Mouse (Mus musculus): ENCODE results near the gene C2cd5.
A peak's percentile ranks its signal among the peaks of the same experiment; 100 is the strongest.

C2cd5 gene

GRCm38 (mm10) chr6:143115505-143115904 is 15.6 kb upstream of the C2cd5 start:
- DNase-seq (ENCODE audit: low spot score in 2 of 2): no peak

GRCm38 (mm10) chr6:143115011-143115445 is 15.1 kb upstream of the C2cd5 start:
- DNase-seq (ENCODE audit: low spot score in 2 of 2): no peak

DNA sequence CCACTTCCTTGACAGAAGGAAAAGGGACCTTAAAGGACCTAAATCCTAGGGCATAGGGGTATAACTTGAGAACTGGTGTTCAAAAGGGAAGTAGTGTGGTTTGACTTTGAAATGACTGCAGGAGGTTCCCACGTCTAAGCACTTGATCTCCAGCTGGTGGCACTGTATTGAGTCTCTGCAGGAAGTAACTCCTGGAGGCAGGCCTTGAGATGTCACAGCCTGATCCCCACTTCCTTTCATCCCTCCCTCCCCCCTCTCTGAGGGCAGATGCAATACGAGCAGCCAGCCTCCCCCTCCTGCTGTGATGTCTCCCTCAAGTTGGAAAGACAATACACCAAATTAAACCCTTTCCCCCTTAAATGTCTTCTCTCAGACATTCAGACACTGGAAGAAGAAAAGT is 14.6 kb upstream of the C2cd5 start:
- DNase-seq (ENCODE audit: low spot score in 2 of 2): no peak

DNA sequence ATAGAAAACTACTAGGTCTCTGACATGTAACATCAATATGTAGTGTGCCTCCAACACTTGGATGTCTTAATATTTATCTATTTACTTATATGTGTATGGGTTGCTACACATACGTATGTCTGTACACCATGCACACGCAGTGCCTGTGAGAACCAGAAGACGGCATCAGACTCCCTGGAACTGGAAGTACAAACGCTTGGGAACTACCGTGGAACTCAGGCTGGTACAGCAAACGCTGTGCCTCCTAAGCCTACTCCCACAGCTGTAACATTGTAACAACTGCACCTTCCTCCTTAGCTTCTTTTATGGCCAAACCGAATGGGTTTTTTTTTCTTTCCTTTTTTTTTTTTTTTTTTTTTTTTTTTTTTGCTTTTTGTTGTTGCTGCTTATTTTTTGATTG is 10.4 kb upstream of the C2cd5 start:
- DNase-seq (ENCODE audit: low spot score in 2 of 2): no peak

DNA sequence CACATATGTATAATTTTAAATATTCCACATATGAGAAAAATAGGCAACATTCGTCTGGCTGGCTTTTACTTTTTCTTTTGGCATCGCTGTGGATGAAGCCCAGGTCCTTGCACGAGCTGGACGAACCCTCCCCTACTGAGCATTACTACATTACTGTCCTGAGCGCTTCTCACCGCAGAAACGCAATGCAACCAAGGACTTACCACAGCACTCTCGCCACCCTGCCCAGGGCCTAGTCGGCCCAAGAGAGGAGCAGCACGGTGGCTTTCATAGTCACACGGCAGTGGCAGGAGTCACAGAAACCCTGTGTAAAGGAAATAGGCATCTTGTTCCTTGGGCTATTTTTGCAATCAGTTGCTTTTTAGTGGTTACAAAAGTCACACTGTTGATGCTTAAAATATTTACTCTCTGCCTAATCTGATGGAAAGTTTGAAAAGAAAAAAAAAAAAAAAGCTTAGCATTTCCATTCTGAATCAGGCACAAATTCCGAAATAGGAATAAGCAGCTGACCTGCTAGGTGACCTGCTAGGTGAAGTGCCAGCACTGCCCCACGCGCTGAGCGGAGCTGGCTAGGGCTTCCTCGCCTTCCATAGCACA is 9.8 kb upstream of the C2cd5 start:
- DNase-seq (ENCODE audit: low spot score in 2 of 2): no peak

DNA sequence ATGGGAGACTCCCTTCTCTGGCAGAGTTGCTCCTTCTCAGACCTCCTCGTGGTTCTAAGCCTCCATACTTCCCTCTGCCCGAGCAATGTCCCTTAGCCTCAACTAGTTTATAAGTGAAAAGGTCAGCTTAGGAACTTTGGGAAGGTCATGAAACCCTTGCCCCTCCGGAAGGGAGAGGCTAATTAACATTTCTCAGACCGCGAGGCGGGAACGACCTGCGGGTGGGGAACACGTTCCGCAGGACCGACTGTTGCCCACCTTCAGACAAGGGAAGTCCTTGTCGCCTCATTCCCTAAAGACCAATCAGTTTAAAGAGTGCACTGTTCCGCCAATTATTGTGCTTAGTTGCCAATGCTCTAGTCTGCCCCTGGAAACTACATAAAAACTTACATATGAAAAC is 8.1 kb upstream of the C2cd5 start:
- no peak for DNase-seq (ENCODE audit: low spot score in 2 of 2)

GRCm38 (mm10) chr6:143107611-143108010 is 7.7 kb upstream of the C2cd5 start:
- DNase-seq (ENCODE audit: low spot score in 2 of 2): no peak

GRCm38 (mm10) chr6:143105766-143106165 is 5.8 kb upstream of the C2cd5 start:
- DNase-seq (ENCODE audit: low spot score in 2 of 2): no peak

DNA sequence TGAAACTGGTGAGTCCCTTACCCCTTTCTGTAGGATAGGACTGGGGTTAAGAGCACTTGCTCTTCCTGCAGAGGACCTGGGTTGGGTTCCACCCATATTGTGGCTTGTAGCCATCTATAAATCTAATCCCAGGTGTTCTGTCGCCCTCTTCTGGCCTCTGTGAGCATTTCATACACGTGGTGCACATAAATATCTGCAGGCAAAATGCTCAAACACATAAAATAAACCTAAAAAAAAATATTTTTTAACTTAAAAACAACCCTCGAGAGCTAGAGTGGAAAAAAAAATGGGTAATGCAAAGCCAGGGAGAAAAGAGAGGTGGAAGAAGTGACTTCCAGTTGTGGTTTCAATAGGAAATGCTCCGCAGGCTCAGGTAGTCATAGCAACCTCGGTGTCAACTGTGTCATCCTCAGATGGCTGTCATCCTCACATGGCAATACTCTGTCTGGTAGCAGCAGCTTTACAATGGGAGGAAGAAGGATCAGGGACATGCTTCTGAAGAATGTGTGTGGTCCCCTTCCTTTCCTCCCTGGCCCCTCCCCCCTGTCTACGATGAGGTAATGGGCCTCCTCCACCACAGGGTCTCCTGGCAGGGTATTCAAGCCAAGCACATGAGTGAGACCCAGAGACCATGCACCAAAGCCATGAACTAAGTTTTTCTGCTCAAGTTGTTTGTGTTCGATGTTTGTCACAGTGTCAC is 4.2 kb upstream of the C2cd5 start:
- no peak for DNase-seq (ENCODE audit: low spot score in 2 of 2)

- DNase-seq (ENCODE audit: low spot score in 2 of 2): no peak
Observed at GRCm38 (mm10) chr6:143100478-143101115, 656 bp upstream of the C2cd5 start.

GRCm38 (mm10) chr6:143099281-143099680 is 660 bp downstream of the C2cd5 start:
- peak in 1 of 2 experiments; percentile 40 for DNase-seq (ENCODE audit: low spot score in 2 of 2)

DNA sequence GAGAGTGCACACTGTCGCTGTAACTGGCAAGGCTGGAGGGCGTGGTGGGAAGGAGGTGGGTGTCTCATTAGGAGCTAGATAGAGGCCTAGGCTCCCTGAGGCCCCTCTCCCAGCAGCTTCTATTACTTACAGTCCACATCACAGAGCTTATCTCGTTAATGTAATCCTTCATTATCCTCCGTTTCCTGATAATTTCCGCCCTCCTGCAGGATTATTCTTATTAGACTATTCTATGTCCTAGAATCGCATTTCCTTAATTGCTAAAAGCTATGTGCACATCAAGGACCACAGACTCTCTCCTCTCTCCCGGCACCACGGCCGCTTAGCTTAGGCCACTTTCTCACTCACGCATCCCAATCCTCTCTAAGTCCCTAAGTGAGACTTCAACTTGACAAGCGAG is 4.8 kb downstream of the C2cd5 start:
- no peak for DNase-seq (ENCODE audit: low spot score in 2 of 2)

DNA sequence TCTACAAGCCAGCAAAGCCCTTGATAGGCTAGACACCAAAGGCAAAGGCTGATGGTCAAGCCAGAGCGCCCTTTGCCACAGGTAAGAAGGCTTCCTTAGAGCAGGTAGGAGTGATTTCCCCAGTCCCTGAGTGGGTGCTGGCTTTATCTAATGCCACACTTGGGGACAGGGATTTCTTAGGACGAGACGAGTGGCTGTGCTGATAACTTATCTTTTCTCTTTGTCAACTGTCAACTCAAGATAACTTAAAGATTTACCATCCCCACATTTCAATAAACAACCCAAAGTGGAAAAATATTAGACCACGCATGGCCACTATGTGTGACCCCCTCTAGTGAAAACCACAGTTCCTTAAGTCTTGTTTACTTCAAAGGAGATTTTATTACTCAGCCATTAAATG is 7.1 kb downstream of the C2cd5 start:
- DNase-seq (ENCODE audit: low spot score in 2 of 2): no peak

GRCm38 (mm10) chr6:143091076-143091475 is 8.9 kb downstream of the C2cd5 start:
- no peak for DNase-seq (ENCODE audit: low spot score in 2 of 2)

GRCm38 (mm10) chr6:143087332-143087731 is 12.6 kb downstream of the C2cd5 start:
- DNase-seq (ENCODE audit: low spot score in 2 of 2): no peak

DNA sequence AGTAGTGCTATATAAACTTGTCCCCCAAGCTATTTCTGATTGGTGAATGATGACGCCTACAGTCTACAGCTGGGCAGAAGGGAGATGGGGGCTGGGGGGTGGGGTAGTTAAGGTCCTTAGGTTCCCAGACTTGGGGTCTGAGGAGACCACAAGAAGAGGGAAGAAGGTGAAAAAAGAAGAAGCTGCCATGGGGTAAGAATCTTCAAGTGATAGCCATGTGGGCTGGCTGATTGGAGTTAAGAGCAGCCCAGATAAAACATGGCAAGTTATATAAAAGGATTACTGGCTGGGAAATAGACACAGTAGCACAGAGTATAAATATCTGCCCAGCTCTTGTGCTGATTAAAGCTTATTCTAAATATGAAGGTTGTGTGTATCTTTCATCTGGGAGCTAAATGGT is 14.0 kb downstream of the C2cd5 start:
- no peak for DNase-seq (ENCODE audit: low spot score in 2 of 2)

DNA sequence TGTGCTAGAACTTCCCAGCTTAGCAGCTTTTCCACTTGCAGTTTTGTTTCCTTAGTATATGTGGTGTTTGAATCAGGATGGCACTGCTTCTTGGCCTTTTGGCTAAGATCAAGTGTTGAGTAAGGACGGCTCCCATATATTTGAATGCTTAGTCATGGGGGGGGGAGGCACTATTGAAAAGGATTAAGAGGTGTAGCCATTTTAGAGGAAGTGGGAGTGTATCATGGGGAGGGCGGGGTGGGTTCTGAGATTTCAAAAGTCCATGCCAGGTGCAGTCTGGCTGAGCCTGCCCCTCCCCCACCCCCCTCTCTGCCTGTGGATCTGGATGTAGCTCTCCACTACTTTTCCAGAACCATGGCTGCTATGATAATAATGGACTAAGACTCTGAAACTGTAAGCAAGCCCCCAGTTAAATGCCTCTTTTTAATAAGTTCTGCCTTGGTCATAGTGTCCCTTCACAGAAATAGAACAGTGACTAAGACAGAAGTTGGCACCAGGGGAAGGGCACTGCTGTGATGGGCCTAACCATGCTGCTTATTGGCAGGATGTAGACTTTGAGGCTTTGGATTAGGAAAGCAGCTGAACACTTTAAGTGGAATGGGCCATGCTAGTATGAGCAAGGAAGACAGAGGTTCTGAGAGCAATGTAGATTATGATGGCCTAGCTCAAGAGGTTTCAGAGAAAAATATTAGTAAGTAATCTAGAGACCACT is 15.5 kb downstream of the C2cd5 start:
- no peak for DNase-seq (ENCODE audit: low spot score in 2 of 2)

DNA sequence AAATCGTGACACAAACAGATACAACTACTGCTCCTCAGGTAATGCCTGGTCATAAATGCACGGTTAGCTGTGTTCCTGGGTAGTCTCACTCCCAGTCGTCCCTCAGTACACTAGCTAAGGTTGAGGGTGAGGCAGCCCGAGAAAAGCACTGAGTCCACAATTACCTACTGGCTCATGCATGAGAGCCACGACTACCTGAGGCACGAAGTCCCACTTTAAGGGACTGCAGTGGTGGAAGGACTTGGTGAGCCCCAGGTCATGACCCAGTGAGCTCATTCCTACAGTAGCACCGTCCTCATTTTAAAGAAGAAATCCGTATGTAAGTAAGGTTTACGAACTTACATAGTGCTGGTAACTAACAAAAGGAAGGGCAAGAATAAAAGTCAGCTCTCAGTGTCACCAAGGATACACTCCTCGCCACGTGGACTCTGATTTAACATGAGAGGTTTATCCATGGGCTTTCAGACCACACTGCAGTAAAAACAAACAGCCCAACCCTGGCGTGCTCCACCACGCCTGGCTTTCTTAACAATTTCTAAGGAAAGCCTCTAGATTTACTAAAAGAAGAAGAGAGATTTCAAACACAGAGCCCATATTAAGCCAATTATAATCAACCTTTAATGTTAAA is 18.3 kb downstream of the C2cd5 start:
- DNase-seq (ENCODE audit: low spot score in 2 of 2): no peak

- no peak for DNase-seq (ENCODE audit: low spot score in 2 of 2)
Observed at GRCm38 (mm10) chr6:143080774-143081173, 19.2 kb downstream of the C2cd5 start.

DNA sequence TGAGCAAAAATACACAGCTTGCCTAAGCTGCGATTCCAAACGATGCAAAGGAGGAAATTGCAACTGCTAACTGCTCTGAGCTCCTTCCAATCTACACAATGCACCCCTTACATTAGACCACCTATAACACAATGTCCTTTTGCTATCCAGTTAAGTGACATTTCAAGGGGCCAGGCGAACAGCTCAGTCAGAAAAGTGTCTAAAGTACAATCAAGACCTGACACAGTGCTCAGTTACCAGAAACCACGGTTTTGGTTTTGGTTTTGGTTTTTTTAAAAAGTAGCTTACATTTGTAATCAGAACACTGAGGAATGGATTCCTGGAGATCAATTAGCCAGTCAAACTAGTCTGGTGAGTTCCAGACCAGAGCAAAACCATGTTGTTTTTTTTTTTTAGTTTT is 20.8 kb downstream of the C2cd5 start:
- DNase-seq (ENCODE audit: low spot score in 2 of 2): no peak

DNA sequence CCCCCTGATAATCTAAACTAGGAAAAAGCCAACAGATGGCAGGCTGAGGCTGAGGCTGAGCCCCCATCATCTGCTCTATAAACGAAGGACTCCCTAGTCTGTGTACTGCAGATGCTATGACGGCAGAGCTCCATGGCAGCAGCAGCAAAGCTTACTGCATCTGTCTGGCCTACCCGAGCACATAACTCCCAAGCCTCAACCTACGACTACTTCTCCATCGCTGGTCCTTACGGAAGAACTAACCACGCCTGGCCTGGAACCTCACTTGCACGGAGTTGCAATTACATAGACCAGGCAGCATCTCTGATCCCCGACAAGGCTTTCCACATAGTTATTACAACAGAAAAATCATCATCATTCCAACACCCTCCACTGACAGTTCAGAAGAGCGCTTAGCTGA is 23.5 kb downstream of the C2cd5 start:
- no peak for DNase-seq (ENCODE audit: low spot score in 2 of 2)

GRCm38 (mm10) chr6:143073914-143074313 is 26.0 kb downstream of the C2cd5 start:
- no peak for DNase-seq (ENCODE audit: low spot score in 2 of 2)

All from left cerebral cortex, adult 9 months (tissue).